Mouse (Mus musculus) heart, adult 11 months (tissue): Measurements from ENCODE around the gene Rock2.

ENCODE experiments used
- DNase-seq: peaks from one replicate; pipeline ENCODE4 v3.0.0; 2022

Rock2 gene

DNA sequence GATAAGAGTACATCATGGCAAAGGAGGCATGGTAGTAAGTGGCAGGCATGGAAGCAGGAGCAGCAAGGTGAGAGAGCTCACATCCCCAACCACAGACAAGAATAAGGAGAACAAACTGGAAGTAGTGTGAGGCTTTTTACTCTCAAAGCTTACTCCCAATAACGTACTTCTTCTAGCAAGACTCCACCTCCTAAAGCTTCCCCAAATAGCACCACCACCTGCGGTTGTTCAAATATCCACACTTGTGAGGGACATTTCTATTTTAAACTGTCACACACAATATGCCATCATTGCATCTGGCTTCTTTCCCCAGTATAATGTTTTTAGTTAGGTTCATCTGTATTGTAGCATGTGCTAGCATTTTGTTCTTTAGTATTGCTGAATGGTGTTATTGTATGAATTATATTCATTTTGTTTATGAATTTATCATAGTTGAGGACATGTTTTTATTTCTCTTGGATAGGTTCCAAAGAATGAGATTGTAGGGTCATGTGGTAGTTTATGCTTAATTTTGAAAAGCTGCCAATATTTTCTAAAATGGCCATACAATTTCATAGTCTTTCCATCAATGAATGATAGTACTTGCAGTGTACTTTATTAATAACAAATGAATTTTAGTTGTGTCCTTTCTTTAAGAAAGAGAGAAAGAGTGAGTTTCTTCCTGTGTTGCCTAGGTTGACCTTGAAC lies 9.4 kb downstream of the Rock2 start:
- DNase-seq = no peak

DNA sequence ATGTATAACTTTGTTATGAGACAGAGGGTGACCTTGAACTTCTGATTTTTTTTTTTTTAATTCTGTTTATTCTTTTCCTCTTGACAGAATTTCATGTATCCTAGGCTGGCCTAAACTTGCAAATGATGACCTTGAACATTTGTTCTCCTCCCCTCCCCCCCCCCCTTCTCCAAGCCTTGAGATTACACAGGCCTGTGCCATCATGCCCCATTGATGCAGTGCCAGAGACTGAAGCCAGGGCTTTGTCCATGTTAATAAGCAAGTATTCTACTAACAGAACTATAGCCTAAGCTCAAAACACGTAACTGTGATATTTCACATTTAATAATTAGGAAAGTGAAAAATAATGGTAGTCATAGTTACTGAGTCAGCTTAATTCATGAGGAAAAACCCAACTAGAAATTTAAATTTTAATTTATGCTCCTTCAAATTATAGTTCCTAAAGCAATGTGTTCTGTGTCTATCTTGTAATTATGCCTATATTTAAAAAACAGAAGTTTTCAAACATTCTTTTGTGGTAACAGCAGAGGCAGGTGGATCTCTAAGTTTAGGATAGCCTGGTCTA lies 12.7 kb downstream of the Rock2 start:
- DNase-seq = no peak

DNA sequence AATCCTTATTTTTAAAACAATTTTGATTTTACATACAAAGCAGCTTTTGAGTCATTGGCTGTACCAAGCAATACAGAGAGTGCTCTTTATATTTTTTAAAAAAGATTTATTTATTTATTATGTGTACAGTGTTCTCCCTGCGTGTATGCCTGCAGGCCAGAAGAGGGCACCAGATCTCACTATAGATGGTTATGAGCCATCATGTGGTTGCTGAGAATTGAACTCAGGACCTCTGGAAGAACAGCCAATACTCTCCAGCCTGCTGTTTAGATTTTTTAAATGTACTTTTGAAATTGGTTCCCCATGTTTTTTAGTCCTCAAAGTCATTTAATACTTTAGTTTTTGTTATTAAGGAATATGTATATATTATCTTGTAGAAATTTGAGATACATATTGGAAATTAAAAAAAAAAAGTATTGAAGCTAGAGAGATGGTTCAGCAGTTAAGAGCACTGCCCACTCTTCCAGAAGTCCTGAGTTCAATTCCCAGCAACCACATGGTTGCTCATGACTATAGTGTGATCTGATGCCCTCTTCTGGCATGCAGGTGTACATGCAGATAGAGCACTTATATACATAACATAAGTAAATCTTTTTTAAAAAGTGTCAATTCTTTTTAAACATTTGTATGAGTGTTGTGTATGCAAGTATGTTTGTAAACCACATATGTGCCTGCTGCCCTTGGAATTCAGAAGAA lies 13.4 kb downstream of the Rock2 start:
- DNase-seq = no peak

DNA sequence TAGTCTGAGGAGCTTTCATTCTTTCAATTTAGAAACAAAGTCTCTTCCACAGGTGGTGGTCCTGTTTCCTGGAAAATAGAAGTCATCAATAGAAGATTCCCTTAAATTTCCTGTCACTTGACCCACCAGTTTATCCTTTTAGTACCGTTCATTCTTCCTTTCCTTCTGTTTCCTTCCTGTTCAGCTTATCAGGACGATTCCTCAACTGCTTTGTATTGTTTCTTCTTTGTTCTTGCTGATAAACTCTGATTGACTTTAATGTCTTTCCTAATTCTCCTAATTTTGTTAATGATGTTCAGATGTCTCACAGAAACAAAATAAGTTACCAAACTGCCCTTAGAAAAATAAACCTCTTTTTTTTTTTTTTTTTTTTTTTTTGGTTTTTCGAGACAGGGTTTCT lies 16.8 kb downstream of the Rock2 start:
- DNase-seq = no peak

DNA sequence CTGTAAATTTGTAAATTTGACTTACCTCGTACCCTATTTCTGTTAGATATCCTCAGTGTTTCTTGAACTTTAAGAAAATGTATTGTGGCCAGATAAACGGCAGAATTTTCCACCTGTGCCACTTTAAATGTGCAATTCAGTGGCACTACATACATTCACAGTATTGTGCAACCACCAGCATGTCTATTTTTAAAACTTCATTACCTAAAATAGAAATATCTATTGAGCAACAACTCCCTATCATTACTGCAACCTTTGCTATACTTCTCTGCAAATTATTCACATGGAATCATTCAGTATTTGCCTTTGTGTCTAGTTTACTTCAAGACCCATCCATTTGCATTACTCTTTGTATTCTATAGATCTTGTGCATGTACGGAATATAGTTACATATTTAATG lies 17.9 kb downstream of the Rock2 start:
- DNase-seq = no peak

DNA sequence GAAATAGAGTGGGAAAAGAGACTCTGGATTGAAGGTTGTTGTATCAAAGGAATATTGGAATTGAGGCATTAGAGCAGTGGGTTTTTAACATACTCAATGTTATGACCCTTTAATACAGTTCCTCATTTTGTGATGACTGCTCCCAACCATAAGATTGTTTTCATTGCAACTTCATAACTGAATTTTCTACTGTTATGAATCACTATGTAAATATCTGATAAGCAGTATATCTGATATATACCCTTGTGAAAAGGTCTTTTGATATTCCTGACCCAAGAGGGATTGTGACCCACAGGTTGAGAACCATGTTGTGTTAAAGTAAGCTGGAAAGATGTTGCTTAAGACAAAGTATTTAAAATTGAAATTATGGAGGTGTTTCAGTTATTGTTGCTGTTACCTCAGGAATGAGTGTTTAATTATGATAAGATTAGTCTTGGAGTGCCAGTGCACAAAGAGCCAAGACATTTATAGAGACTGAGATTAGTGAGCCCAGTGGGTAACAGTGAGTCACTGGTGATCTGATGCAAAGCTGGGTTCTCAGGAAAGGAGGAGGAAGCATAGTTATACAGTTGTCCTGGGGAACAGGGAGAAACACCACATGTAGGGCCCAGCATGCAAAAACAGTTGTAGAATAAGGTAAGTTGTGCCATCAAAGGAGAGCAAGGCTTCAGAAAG lies 25.6 kb downstream of the Rock2 start:
- no peak for DNase-seq

DNA sequence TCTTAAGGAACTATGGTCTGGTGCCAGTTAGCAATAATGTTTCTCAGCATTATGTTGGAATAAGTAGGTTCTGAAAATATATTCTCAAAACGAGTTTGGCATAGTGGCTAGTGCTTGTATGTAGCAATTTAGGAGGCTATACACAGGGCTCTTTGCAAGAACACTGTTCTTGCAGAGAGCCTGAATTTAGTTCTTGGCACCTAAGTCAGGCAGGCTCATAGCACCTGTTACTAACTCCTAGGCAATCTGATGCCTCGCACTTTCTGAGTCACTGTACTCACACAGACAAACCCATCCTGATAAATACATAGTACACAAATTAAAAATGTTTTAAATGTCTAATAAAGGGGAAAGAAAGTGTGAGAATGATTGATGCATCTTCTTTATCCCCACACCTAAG lies 33.2 kb downstream of the Rock2 start:
- no peak for DNase-seq

DNA sequence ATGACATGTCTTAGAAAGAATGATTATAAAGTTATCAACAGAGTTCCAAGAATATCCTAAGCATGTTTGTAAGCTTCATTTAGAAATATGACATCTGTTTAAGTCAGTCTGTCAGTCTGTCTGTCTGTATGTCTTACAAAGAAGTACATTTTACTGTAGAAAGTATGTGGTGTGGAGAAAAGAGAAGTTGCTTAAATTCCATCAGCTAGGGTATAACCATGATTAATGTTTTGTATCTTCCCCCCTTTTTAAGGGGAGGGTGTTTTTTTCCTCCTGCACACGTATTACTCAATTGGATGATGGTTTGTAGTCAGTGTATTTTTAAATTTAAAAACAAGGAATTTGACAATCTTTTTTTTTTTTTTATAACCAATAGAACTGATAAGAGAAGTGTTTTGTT lies 39.7 kb downstream of the Rock2 start:
- DNase-seq = no peak

DNA sequence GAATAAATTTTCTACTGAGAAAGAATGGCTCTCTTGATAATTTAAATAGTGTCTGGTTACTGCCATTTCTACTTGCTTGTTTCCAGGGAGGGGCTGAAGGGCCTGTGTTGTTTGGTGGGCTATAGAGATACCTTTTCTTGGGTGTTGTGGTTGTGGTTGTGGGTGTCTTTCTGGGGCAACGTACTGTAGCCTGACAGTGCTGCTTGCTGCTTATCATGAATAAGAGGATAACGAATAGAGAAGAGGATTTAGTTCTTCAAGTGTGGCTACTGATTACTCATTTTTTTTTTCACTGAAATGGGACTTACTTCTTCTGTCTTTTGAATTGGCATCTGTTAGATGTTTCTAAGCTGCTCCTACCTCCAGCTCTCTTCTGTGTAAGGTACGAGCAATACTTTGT lies 47.3 kb downstream of the Rock2 start:
- DNase-seq = no peak

DNA sequence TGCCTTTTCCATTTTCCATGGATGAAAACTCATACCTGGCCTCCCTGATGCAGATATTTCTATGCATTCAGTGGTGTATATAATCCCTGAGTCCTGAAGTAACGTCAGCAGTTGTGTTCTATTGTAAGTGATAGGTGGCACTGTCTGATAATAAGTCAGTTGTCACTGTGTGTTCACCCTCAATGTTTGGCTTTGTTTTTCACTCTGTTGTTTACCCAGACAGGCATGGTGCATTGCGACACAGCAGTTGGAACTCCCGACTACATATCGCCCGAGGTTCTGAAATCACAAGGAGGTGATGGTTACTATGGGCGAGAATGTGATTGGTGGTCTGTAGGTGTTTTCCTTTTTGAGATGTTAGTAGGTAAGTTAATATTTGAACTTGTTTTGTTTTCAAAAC lies 53.5 kb downstream of the Rock2 start:
- DNase-seq = no peak

DNA sequence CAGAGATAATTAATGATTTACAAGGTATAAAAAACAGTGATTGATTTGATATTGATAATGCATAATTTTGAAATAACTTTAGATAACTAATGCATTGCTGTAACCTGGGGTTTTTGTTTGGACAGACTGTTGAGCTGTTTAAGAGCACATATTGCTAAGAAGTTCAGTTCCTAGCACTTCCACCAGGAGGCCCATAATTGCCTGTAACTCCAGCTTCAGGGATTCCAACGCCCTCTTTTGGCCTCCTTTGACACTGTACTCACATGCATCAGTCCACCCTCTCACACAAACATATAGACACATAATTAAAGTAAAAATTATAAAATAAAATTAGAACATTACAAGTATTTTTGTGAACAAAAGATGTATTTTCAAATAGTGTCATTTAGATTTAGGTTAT lies 64.2 kb downstream of the Rock2 start:
- no peak for DNase-seq

DNA sequence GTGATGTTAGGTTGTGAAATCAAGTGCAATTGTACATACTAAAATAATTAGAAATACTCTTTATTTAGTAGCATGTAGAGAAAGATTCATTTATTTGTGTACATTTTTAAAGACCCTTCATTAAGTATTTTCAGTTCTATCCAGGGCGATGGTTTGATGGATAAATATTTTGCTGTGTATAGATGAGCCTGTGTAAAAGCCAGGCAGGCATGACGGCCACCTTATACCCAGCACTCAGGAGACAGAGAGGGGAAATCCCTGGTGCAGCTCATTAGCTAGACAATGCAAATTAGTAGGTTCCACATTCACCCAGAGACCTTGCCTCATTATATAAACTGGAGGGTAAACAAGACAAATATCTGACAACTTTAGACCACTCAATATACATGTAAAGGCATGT lies 68.7 kb downstream of the Rock2 start:
- DNase-seq = no peak

DNA sequence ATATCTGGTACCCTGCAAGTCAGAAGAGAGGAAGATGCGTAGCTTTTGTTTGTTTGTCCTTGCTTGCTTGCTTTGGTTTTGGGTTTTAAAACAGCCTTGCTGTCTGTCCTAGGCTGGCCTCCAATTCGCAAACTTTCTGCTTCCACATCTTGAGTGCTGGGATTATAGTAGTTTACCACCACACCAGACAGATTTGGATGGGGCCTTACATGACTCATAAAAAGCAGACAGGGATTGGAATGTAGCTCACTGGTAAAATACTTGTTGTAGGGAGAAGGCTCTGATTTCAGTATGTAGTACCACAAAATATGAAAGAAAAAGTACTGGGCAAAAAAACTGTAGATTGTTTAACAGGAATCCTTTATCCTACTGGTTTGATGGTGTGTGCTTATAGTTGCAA lies 72.1 kb downstream of the Rock2 start:
- no peak for DNase-seq

DNA sequence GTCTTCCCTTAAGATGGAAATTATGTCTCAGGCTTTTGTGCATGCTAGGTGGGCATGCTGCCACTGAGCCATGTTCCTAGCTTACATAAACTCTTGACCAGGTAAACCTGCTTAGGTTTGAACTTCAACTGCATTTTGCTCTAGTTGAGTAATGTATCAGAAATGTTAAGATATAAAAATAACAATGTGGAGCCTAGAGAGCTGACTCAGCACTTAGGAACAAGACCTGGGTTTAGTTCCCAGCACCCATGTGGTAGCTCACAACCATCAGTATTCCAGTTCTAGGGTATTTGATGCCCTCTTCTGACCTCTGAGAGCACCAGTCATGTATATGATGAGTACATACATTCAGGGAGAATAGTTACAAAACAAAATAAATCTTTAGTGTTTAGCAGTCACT lies 82.4 kb downstream of the Rock2 start:
- no peak for DNase-seq

DNA sequence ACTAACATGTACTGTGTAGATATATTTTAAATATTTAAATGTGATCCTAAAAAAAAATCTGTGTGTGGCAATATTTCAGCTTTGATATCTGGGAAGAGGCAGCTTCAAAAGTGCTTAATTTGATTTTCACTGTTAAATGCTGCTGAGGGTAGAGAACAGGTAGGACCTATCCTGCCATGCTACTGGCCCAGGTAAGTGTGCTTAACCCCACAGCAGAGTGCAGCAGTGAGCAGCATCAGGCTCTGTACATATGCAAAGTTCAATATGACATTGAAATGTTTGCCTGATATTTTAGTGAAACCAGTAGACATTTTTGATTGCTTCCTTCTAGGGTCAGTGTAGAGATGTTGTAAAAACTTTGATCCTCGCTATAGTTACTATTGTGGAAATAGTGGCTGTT lies 91.1 kb downstream of the Rock2 start:
- DNase-seq = no peak

DNA sequence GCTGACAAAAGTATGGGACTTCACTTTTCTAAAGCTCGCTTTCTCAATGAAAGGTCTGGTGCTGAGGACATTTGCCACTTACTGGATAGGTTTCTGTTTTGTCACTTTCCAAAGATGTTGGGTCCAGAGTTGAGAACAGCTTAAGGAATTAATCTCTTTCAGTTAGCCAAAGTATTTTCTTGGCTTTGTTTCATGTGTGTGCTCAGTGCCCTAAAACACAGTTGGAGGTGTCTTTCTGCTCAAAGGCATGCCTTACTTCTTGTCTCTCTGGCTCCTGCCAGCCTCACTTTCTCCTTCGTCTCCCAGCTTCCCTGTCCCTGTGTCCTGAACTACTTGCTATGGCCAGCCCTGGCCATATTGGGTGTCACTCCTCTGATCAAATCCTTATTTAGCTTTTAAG lies 96.7 kb downstream of the Rock2 start:
- DNase-seq = peak; percentile 79

DNA sequence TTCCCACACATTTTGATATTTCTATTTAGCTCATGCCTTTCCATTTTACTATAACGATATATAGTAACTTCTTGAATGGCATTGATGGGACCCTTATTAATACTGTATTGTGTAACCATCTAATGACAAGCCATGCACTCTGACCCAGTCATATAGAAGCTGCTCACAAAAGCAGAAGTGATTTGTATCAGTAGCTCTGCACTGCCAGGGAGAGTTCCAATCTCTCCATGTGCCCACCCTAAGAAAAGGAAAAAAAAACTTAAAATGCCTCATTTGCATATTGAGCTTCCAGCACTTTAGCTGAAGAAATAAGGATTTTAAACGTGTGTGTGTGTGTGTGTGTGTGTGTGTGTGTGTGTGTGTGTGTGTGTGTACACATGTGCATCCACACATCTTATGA lies 97.7 kb downstream of the Rock2 start:
- DNase-seq = peak; percentile 5

DNA sequence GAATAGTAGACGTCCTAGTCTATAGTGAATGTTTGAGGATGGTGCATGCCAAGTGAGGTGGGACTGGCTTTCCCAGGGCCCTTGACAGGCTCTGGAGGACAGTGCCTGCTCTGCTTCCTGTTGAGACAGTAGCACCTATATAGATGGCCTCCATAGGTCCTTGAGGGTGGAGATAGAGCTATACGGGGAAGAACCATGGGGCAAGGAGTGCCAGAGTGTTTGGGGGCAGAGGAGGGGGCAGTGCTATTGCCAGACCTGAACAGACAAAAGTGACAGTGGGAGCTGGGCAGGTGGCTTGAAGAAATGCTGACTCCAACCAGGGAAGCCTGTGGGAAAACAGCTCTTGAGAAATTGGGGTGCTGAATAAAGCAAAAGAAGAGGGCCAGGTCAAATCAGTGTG lies 99.6 kb downstream of the Rock2 start:
- DNase-seq = peak; percentile 89

DNA sequence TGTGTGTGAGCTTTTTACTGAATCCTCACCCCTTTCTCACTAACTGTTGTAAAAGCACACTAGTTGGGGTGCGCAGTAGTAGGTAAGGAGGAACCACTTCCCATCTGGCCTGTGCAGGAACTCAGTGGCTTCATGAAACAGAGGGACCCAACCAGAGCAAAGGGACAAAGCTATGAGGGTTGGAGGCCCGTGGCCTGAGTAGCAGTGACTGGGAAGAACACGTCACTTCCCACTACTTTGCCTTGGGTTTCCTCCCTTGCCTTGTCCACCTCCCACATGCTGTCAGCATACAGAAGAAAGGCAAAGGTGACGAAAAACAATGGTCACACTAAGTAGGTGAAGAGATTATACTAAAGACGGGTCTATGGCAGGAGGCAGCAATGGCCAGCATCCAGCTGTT lies 101.6 kb downstream of the Rock2 start:
- peak; percentile 85 for DNase-seq

DNA sequence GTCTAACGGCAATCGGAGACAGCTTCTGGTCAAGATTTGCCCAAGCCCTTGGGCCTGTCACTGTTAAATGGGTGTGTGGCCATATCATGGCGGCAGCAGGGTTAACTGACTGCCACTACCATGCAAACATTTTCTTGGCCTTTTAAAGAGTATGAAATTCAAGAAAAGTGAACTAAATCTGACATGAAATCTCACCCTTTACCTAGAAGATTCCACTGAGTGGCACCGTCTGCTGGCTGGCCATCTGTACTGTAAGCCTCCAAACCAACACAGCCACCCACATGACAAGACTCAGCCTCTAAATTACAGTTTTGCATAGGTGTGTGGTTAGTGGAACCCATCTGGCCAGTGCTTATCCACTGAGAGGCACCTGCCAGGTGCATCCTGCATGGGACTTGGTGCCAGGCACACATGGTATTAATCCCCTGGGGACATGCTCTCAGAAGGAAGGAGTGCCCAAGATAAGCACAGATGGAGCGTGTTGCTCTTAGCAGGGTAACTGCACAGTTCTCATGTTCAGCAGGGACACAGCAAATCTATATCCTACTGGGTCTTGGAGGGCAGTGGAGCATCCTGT lies 102.3 kb downstream of the Rock2 start:
- peak; percentile 84 for DNase-seq

DNA sequence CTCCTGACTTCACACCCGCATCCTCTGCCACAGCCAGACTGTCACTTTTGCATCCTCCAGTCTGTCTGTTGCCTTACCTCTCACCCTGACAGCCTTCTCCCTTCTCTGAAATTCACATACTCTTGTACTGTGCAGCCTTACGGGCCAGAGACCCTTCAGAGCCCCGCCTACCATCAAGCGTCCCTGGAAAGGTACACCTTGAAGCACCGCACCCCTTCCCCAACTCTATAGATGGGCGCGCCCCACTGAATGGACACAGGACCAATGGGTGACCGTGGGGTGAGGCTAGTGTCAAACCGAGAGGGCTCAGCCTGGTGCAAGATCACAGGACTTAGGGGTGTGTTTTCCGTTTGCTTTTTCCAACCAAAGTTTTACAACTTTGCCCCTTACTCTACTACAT lies 104.5 kb downstream of the Rock2 start:
- DNase-seq = peak; percentile 93

DNA sequence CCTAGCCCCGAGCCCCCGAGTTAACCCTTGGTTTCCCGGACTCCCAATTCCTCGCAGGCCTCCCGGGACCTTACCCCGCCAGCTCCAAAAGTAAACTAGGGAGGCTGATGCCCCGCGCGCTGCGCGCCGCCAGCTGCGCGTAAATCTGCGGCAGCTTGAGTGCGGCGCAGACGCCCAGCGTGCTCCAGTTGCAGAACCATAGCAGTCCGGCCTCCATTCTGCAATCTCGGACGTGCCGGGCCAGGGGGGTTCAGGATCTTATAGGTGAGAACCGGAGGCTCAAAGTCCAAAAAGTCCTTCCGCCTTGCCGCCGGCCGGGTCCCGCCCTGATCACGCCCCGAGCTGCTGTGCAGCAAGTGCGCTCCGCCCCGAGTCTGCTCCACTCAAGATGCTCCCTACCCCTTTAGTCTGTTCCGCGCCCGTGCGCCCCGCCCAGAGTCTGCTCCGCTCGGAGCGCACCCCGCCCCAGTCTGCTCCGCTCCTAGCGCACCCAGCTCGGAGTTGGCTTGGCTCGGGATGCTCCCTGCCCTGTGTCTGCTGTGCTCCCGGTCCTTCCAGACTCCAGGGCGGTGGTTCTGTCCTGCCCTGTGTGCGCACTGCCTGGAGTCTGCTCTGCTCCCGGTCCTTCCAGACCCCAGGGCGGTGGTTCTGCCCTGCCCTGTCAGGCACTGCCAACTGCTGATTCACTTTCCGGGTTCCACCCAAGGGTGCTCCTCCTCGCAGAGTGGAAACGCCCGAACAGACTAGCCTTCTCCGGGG lies 105.2 kb downstream of the Rock2 start, which contains the start of gene Pqlc3:
Gene Pqlc3 (minus strand): TSS at position 670 of the 759 bp plus-strand sequence.
- DNase-seq = peak; percentile 99

DNA sequence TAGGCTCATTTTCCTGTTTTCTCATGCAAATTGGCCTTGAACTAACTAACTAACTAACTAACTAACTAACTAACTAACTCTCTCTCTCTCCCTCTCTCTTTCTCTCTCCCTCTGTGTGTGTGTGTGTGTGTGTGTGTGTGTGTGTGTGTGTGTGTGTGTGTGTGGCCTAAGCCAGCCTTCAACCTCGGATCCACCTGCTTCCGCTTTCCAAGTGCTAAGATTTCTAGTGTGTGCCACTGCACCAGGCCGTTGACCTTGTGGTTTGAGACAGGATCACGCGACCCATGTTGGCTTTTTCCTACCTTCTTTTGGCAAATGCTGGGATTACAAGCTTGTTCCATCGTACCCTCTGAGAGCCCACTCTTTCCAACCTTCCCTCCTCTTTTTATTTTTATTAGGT lies 105.9 kb downstream of the Rock2 start:
- DNase-seq = no peak
